In genomic region chr7:97333113-97333898, GRCm38 (mm10) we compare ENCODE assay signal across 8 mouse cellular contexts. TPM values are rescaled to one million over a fixed set of nuclear protein-coding genes. Genes with fewer than 3 reads are reported as not detected.
DNase-seq lines count a peak whose midpoint lies in the region; ATAC-seq lines count a peak whose summit lies in the region.

No protein-coding gene starts in this region.

- intact Hi-C loops in heart, postnatal 36 days (cut with DNase I): loop anchor here (5.0 kb wide), 2 partner anchors 39 to 149 kb away; partner anchors contain the start of genes Alg8 and Ints4

- no peak overlapping the region; the same call in 1 of the 2 replicates for H3K27ac ChIP-seq in heart, embryonic 10.5 days
- no peak overlapping the region for H3K27ac ChIP-seq in brown adipose tissue, adult 24 weeks (replicated peaks; ENCODE audit: low read depth, low read length)
- no peak overlapping the region for H3K27ac ChIP-seq in hindbrain, embryonic 10.5 days
- no peak overlapping the region for H3K27ac ChIP-seq in midbrain, embryonic 13.5 days

- no peak for DNase-seq in heart, embryonic 10.5 days (ENCODE audit: low spot score)
- DNase-seq in heart, postnatal 36 days: no peak
- DNase-seq in hindbrain, embryonic 10.5 days (ENCODE audit: low spot score): no peak
- DNase-seq in yolk sac, embryonic 10.5 days (ENCODE audit: low spot score): no peak
- DNase-seq in Muller cell, postnatal 12 days (ENCODE audit: inconsistent ontology term): no peak

- H3K4me3 ChIP-seq in heart, embryonic 10.5 days: peak overlapping the region; percentile 89; the same call in 1 of the 2 replicates
- peak overlapping the region; percentile 93 for H3K4me3 ChIP-seq in brown adipose tissue, adult 24 weeks (ENCODE audit: insufficient read depth, low read depth, low read length)
- H3K4me3 ChIP-seq in hindbrain, embryonic 10.5 days: peak overlapping the region; percentile 83; the same call in 1 of the 2 replicates
- peak overlapping the region; percentile 82 for H3K4me3 ChIP-seq in midbrain, embryonic 13.5 days (replicated peaks)

- H3K36me3 ChIP-seq in heart, embryonic 10.5 days: no peaks in the 10 kb centered on the region
- H3K36me3 ChIP-seq in hindbrain, embryonic 10.5 days: no peaks in the 10 kb centered on the region
- no peaks in the 10 kb centered on the region for H3K36me3 ChIP-seq in midbrain, embryonic 13.5 days

- peak overlapping the region; percentile 85 for H3K9ac ChIP-seq in midbrain, embryonic 13.5 days (replicated peaks)

- peak overlapping the region; percentile 67 for H3K4me2 ChIP-seq in midbrain, embryonic 13.5 days (replicated peaks)

- WGBS in heart, embryonic 10.5 days: 72% methylated on average over 6 of the region's 6 CpGs
- 89% methylated on average over 6 of the region's 6 CpGs for WGBS in hindbrain, embryonic 10.5 days
- WGBS in midbrain, embryonic 13.5 days: 81% methylated on average over 6 of the region's 6 CpGs

- peaks cover 16% of the 10 kb centered on the region; the same call in 1 of the 2 replicates for H3K27me3 ChIP-seq in heart, embryonic 10.5 days (ENCODE audit: insufficient read depth, poor library complexity, severe bottlenecking)
- peaks cover 13% of the 10 kb centered on the region for H3K27me3 ChIP-seq in hindbrain, embryonic 10.5 days (ENCODE audit: insufficient read depth, poor library complexity, severe bottlenecking)
- H3K27me3 ChIP-seq in midbrain, embryonic 13.5 days: no peaks in the 10 kb centered on the region

- no peaks in the 10 kb centered on the region for H3K9me3 ChIP-seq in heart, embryonic 10.5 days
- H3K9me3 ChIP-seq in hindbrain, embryonic 10.5 days: no peaks in the 10 kb centered on the region
- H3K9me3 ChIP-seq in midbrain, embryonic 13.5 days: no peaks in the 10 kb centered on the region

- peaks cover 36% of the 10 kb centered on the region for H3K4me1 ChIP-seq in heart, embryonic 10.5 days
- 0 out of 2 replicates have a peak, but pooled peaks cover 8% of the 10 kb centered on the region for H3K4me1 ChIP-seq in brown adipose tissue, adult 24 weeks (ENCODE audit: control insufficient read depth, insufficient read depth, insufficient read length, low read length)
- peaks cover 43% of the 10 kb centered on the region for H3K4me1 ChIP-seq in hindbrain, embryonic 10.5 days (replicated peaks)
- H3K4me1 ChIP-seq in midbrain, embryonic 13.5 days (replicated peaks): peaks cover 35% of the 10 kb centered on the region

- ATAC-seq in midbrain, embryonic 13.5 days: no peak
- ATAC-seq in erythroid progenitor cell, adult 5-6 weeks (replicated peaks; ENCODE audit: low FRiP score, poor library complexity, severe bottlenecking): no peak

RNA-seq across cellular contexts. Expression of gene Kctd21, which starts 1.2 kb away (rescaled TPM):
- polyA plus RNA-seq in heart, embryonic 10.5 days (2016; fragmentation: Nextera tagmentation; extraction: Ambion mirVana): 4.1 and 4.6 TPM in 2 replicates
- total RNA-seq in heart, postnatal 36 days (2021): 1 to 10 TPM; 2.7 to 4.7 TPM
- polyA plus RNA-seq in brown adipose tissue, adult 24 weeks (2012; ENCODE audit: insufficient read depth, insufficient read length, missing spikeins): 6.3 and 6.8 TPM in 2 replicates
- polyA plus RNA-seq in hindbrain, embryonic 10.5 days (2016; fragmentation: Nextera tagmentation; extraction: Ambion mirVana): 4.5 and 4.8 TPM in 2 replicates
- polyA plus RNA-seq in midbrain, embryonic 13.5 days (2015; fragmentation: Nextera tagmentation; extraction: Ambion mirVana): 6.9 and 8.3 TPM in 2 replicates
- not detected in 2 replicates for total RNA-seq in erythroid progenitor cell, adult 5-6 weeks (2015; ENCODE audit: low replicate concordance)
- not detected in 2 replicates for total RNA-seq in erythroid progenitor cell, adult 5-6 weeks (2017; ENCODE audit: low replicate concordance)

RNA-seq across cellular contexts. Expression of gene Usp35, which starts 1.5 kb away (rescaled TPM):
- 1.1 and 2.3 TPM in 2 replicates for polyA plus RNA-seq in heart, embryonic 10.5 days (2016; fragmentation: Nextera tagmentation; extraction: Ambion mirVana)
- total RNA-seq in heart, postnatal 36 days (2021): 1 to 10 TPM in 1 of 2 experiments, under 1 TPM in 1; 0.64 to 1.0 TPM
- 2.3 TPM in 1 of 2 replicates, not detected in the other for polyA plus RNA-seq in brown adipose tissue, adult 24 weeks (2012; ENCODE audit: insufficient read depth, insufficient read length, missing spikeins)
- polyA plus RNA-seq in hindbrain, embryonic 10.5 days (2016; fragmentation: Nextera tagmentation; extraction: Ambion mirVana): 2.3 and 2.7 TPM in 2 replicates
- 2.6 and 2.8 TPM in 2 replicates for polyA plus RNA-seq in midbrain, embryonic 13.5 days (2015; fragmentation: Nextera tagmentation; extraction: Ambion mirVana)
- not detected in 2 replicates for total RNA-seq in erythroid progenitor cell, adult 5-6 weeks (2015; ENCODE audit: low replicate concordance)
- total RNA-seq in erythroid progenitor cell, adult 5-6 weeks (2017; ENCODE audit: low replicate concordance): not detected in 2 replicates

RNA-seq across cellular contexts. Expression of gene Alg8, which starts 38.1 kb away (rescaled TPM):
- polyA plus RNA-seq in heart, embryonic 10.5 days (2016; fragmentation: Nextera tagmentation; extraction: Ambion mirVana): 47.3 and 53.4 TPM in 2 replicates
- 1 to 10 TPM; 4.2 to 4.7 TPM for total RNA-seq in heart, postnatal 36 days (2021)
- 5.0 and 9.6 TPM in 2 replicates for polyA plus RNA-seq in brown adipose tissue, adult 24 weeks (2012; ENCODE audit: insufficient read depth, insufficient read length, missing spikeins)
- polyA plus RNA-seq in hindbrain, embryonic 10.5 days (2016; fragmentation: Nextera tagmentation; extraction: Ambion mirVana): 42.1 and 52.9 TPM in 2 replicates
- polyA plus RNA-seq in midbrain, embryonic 13.5 days (2015; fragmentation: Nextera tagmentation; extraction: Ambion mirVana): 19.5 and 22.2 TPM in 2 replicates
- total RNA-seq in erythroid progenitor cell, adult 5-6 weeks (2015; ENCODE audit: low replicate concordance): 19.3 and 32.8 TPM in 2 replicates
- 8.5 and 9.8 TPM in 2 replicates for total RNA-seq in erythroid progenitor cell, adult 5-6 weeks (2017; ENCODE audit: low replicate concordance)
